Mouse (Mus musculus) adrenal gland, postnatal 14 days (tissue): ENCODE results near the gene Klf3. TPM values are rescaled to one million over a fixed set of nuclear protein-coding genes. Genes with fewer than 3 reads are reported as not detected.

ENCODE experiments used
- DNase-seq: peaks from one replicate; pipeline ENCODE4 v3.0.0; 2021; ENCODE audit warnings: mixed read lengths
- long read RNA-seq, 2 experiments: library from polyadenylated mRNA; stranded (forward); transcript quantifications; one replicate each; pipeline ENCODE4 v2.0.0; 2021
- total RNA-seq: library from RNA; stranded (reverse); gene quantifications from 2 replicates; pipeline ENCODE4 v1.2.3, GENCODE M21; 2021

The Klf3 gene
- total RNA-seq, result 73.5 and 74.1 TPM in 2 replicates
- long read RNA-seq, experiment 1, full-length matches to known transcripts, result 7 of 15 reads
- long read RNA-seq, experiment 1, partial matches to known transcripts, result 2 of 15 reads
- long read RNA-seq, experiment 1, other reads (novel, unspliced or antisense), result 6 of 15 reads
- long read RNA-seq, experiment 2, full-length matches to known transcripts, result 12 of 26 reads
- long read RNA-seq, experiment 2, partial matches to known transcripts, result 7 of 26 reads
- long read RNA-seq, experiment 2, other reads (novel, unspliced or antisense), result 7 of 26 reads

DNA sequence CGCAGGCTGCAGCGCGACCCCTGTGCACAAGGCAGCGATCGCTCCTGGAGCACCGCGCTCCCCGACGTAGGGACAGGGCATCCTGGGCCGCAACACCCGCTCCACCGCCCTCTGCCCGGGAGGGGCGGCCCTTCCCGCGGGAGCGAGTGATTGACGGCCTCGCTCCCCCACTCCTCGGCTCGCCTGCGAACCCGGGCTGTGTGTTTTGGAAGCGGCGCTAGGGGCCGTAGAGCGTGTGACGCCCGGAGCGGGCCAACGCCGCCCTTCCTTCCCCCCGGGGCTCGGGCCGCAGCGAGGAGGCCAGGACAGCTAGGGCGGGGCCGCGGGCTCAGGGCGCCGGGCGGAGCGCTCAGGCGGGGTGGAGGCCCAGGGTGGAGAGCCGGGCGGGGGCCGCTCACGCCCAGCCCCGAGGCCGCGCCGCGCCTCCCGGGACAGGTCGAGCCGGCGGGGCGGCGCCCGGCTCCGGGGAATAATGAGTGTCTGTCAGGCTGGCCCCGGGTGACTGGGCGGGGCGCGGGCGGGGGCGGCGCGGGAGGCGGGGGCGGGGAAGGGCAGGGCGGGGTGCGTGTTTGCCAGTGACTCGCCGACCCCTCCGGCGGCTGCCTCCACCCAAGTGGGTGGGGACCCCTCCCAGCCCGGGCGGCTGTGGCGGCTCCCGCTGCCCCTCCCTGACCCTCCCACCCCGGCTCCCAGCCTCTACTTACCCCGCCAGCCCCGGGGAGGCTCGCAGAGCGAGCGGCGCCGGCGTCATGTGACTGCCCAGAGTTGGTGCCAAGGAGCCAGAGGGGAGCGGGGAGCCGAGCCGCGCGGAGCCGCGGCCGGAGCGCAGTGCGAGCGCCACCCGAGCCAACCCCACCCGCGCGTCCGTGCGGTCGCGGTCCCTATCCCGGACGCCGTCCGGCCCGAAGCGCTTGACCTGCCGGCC lies at the start of gene Klf3:
Gene Klf3 (plus strand): TSS at position 594 of the 925 bp plus-strand sequence.
- peak; percentile 98 for DNase-seq

DNA sequence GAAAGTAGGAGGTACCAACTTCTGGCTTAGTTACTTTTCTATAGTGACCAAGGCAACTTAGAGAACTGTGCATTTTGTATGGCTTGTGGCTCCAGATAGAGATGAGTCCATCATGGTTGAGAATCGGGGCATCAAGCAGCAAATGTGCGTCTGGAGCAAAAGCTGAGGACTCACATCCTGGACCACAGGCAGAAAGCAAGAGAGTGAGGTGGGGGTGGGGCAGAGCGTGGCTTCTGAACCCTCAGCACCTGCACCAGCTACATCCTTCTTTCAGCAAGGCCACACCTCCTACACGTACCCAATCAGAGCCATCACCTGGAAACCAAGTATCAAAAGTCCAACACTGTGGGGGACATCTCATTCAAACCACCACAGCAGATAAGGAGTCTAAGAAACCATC lies 40.9 kb upstream of the Klf3 start:
- DNase-seq, result no peak

DNA sequence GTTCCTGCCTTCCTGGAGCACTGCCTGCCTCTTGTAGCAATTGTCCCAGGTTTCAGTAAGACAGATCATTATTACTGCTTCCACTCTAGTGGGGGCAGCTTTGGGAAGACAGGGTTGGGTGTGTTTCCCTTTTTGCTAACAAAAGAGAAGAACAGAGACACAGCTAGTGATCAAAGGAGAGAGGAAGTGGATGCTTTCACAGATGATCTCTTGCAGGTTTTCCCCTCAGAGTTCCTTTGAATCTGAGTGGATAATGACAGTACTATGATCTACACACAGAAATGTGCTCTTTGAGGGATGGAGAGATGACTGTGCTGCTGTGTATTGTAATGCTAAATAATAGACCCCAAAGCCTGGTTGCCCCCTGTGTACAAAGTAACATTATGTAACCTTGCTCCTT lies 38.7 kb upstream of the Klf3 start:
- no peak for DNase-seq

DNA sequence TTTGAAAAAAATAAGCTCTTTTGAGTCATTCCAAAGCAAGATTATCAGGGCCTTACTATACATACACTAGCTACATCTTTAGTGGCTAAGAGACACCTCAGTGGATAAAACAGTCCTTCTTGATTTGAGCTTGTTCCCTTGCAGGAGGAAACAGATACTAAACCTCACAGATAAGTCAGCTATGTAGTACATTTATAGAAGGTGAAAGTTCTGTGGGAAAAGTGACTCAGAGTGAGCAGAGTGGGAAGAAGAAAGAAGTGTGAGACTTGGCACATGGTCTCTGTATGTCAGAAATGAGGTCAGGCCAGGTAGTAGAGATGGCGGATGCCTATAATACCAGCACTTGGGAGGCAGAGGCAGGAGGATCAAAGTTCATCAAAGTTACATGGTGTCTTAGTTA lies 37.4 kb upstream of the Klf3 start:
- DNase-seq, result no peak

DNA sequence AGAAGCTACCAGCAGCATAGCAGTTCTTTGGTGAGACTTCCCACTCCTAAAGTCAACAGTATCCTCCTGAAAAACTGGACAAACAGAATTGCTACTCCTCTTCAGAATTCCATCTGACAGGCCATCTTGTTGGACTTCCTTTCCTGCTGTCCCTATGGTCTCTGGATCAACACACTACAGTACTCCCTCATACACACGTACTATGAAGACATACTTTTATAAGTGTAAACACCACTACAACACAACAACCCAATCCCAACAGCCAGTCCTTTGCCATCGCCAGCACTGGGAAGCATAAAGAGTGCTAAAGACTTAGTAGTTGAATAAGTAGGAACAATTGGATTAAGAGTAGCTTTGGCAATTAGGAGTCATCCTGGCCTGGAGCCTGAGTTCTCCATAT lies 36.6 kb upstream of the Klf3 start:
- DNase-seq, result no peak

DNA sequence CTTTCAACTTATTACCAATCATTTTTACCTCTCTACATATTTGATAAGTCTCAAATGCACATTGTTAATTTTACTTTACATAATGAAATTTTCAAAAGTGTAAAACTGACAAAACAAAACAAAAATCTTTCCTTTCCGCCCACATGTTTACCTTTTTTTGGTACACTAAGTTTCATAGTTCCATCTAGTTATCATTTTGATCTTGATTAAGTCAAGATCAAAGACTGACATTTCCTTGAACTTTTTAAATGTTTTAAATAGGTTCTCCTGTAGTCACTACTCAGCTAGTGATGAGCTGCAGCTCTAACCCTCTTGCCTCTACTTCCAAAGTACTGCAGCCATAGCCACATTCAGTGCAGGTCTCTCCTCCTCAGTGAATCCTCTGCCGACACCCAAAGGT lies 31.6 kb upstream of the Klf3 start:
- DNase-seq, result no peak

DNA sequence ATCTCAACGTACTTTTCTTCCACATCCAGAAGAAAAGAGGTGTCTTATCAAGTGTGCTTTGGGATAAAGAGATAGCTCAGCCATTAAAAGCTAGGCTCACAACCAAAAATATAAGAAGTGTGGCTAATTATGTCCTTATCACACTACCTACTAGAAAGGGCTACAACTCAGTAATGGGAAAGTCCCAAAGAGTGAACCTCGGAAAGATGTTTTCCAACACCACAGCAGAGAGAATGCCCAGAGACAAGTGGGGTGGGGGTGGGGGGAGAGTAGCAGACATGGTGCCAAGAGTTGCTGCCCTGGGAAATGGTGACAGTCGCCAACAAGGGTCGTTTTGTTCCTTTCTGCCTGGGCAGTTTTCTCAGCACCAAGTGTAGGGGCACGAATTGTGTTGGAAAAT lies 25.0 kb upstream of the Klf3 start:
- no peak for DNase-seq

DNA sequence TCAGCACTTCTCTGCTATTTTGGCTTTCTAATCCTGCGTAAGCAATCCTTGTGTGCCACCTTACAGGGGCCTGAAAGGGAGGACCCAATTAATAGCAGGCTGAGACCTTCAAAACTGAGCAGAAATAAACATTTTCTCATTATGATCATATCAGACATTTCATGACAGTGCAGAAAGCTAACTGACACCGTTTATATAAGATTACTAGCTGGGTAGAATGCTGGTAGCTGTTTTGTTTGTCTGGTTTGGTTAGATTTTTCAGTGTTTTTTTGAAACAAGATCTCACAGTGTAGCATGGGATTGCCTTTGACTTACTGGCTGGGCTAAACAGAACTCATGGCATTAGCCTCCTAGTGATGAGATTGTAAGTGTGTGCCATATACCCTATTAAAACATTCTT lies 23.9 kb upstream of the Klf3 start:
- DNase-seq, result no peak

DNA sequence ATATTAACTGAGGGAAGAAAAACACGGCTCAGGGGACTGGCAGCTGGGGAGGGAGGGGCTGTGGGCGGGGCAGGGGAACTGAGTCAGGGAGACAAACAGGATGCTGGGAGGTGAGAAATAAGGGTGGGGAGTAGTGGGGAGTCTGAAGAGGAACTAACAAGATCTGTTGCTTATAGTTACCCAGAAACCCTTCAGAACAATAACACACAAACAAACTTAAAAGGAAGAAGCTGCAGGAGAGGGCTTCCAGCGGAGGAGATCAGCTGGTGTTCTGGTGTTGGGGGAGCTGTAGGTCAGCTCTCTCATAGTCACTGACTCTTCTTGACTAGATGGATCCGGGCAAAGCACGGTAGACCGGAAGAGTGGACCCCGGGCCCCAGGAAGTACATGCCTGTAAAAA lies 22.4 kb upstream of the Klf3 start:
- DNase-seq, result no peak

DNA sequence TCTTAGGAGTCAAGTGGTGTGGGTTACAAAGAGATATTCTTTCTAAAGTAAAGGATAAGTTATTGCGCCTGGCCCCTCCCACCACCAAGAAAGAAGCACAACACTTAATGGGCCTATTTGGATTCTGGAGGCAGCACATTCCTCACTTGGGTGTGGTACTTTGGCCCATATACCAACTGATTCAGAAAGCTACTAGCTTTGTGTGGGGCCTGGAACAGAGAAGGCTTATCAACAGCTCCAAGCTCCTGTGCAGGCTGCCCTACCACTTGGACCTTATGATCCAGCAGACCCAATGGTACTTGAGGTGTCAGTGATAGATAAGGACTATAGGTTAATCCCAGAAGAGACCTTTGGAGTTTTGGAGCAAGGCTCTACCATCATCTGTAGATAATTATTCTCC lies 15.0 kb upstream of the Klf3 start:
- DNase-seq, result no peak

DNA sequence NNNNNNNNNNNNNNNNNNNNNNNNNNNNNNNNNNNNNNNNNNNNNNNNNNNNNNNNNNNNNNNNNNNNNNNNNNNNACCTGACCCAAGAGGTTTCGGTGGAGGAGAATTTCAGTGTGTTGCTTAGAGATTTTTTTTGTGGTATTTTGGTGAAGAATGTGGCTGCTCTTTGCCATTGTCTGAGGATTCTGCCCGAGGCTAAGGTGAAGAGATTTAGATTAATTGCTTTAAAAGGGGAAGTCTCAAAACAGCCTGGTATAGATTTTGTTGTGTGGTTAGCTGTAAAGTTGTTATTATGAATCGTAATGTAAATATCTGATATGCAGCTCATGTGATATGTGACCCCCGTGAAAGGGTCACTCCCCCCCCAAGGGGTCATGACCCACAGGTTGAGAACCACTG lies 5.0 kb upstream of the Klf3 start:
- DNase-seq, result no peak

DNA sequence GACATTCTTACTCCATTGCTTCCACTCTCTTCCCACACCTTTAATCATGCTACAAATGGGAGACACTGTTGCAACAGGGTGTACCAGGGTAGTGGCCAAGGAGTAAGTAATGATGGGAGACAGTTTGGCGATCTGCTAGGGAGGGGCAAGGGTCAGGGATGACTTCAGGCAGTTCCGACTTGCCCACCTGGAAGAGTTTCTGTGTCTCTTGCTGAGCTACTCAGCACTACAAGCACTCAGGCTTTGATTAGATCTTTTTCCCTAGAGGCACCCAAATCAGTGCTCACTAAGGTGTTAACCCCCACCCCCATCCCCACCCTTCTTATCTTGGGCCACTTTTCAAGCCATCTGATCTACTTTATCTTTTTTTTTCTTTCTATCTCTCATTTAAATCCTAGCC lies 1.6 kb upstream of the Klf3 start:
- DNase-seq, result no peak

DNA sequence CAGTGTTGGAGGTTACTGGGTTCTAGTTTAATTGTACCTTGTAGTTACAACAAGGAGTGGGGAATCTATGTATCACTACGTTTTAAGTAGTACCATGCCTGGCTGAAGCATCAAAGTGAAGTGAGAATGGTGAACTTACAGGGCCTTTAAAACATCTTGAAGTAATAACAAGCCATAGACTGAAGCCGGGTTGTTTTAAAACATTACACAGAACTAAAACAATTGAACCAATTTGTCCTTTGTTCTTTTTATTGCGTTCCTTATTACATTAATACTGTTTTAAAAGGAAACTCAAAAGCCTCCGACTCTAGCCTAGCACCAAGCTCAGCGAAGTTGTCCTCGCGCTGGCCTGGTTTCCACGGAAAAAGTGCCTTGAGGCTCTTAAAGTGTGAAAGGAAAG lies 1.0 kb upstream of the Klf3 start:
- DNase-seq, result no peak

DNA sequence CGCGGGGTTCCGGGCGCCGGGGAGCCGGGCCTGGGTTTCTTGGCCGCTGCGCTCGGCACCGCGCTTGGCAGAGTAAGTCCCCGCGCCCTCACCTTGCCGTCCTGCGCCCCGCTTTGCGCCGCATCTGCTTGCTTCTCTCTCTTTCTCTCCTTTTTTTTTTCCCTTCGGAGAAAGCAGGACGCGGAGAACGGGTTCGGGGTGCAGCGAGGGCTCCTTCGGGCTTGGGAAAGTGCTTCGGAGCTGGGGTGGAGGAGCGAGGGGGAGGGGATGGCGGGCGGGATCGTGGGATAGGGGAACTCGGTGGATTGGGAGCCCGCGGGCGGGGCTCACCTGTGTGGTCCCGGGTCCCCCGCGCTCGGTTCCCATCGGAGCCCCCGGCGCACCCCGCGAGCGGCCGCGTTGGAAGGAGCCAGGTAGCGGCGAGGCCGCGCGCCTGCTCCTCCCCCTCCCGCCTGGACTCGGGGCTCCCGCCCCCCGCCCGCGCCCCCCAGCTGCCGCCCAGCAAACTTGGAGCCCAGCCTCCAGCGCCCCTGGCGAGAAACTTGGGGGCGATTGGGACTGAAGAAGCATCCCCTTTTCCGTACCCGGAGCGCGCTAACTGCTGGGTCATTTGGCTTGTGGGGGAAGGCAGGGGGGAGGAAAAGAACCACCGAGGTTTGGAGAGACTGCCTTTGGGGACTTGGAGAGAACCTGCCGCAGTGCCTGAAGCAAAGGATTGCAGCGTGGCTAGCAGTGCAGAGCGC lies 703 bp downstream of the Klf3 start:
- peak; percentile 72 for DNase-seq

DNA sequence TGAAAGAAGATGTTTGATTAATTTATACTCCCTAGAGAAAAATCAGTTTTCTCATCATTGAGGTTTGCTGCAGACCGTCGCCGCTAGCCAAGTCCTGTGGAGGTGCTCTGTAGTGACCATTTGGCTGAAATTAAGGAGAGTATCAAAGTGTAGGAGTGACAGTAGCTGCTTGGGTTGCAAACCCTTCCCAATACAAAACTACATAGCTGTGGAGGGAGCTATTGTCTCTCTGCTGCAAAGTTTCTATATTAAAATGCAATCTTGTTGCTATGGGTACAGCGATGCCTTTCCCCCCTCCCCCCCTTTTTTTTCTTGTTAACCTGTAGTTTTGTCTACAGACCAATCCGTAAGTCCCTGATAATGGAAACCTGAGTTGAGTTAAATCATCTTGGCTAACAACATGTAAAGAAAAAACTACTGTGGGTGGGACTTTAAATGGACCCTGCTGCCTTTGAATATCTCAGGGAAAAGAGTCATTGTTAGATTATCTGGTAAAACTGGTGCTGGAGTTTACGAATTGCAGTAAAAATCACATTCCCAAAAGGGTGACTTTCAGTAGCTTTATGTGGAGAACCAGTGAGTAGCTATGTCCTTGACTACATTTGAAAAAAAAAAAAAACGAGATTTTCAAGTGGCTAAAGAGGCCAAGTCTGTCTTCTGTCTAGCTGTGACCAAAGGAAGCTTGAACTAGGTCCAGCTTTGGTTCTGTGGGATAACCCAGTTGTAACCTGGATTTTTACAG lies 2.1 kb downstream of the Klf3 start:
- DNase-seq, result no peak

DNA sequence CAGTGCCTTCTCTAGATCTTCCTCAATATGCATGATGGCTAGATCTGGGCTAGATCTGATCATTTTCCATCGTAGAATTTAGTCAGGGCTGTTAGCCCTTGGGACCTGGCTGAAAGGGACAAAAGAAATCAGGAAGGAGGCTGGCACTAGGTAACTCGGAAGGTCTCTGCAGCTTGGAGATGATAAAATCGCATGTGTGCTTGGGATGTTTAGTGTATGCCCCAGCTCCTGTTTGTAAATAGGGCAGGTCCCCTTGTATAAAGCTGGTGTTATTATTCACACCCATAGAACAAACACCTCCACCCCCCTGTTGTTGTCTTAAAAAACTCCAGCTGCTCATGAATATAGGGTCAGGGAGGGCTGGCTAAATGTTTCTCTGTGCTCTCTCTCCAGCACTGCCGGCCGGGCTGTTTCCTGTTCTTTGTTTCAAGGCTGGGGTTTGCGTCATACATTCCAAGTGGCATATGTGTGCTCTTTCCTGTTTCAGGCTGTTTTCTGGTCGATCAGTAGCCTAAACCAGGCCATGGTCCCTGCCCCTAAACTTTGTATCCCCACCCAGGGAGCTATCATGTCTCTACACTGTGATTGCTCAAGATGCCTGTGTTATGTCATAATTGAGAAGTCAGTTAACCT lies 2.8 kb downstream of the Klf3 start:
- DNase-seq, result peak; percentile 86

DNA sequence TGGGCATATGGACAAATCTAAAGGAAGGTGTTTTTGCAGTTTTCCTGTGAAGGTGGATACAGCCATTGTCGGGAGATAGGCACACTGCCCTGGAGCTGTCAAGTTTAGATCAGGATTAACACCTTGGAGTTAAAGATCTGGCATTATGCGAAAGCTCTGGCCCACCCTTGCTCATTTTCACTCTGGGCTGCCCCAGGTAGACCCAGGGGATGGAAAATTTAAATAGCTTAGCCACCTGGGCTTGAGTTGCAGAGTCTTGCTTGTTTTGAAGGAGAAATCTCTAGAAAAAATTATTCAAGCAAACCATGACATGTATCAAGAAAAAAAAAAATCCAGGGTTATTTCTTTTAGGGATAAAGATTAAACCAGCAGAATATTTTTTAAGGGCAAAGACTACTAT lies 3.4 kb downstream of the Klf3 start:
- no peak for DNase-seq

DNA sequence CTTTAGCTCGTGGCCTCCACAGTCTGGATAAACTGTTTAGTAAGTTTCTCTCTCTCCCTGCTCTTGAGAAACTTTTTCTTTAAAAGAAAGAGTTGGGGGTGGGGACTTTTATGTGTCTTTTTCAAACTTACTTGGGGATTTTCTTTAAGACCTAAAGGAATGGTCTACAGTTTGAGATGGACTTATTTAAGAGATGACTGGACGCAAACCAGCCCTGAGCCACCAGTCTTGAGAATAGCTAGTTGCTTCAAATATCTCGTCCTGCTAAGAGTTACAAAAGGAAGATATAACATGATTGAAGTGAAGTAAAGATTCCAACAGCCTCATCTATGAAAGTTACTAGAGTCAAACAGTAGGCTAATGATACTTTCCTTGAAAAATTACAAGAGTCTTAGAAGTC lies 4.0 kb downstream of the Klf3 start:
- no peak for DNase-seq

DNA sequence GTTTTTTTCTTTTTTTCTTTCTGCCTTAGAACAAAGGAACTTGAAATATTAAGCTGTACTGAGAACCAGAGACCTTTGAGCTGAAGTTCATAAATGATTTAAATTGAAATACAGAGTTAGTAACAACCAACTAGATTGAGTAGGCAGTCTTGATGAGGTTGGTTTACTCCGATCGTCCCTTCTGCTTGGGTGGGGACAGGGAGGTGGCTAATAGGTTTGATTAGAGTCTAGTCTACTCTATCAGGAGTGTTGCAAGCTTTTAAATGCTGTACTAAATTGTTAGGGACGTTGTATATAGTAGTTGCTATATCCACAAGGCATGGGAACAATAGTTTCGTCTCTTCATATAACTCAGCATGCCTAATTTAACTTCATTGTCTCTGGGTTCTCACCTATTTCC lies 4.4 kb downstream of the Klf3 start:
- DNase-seq, result no peak

DNA sequence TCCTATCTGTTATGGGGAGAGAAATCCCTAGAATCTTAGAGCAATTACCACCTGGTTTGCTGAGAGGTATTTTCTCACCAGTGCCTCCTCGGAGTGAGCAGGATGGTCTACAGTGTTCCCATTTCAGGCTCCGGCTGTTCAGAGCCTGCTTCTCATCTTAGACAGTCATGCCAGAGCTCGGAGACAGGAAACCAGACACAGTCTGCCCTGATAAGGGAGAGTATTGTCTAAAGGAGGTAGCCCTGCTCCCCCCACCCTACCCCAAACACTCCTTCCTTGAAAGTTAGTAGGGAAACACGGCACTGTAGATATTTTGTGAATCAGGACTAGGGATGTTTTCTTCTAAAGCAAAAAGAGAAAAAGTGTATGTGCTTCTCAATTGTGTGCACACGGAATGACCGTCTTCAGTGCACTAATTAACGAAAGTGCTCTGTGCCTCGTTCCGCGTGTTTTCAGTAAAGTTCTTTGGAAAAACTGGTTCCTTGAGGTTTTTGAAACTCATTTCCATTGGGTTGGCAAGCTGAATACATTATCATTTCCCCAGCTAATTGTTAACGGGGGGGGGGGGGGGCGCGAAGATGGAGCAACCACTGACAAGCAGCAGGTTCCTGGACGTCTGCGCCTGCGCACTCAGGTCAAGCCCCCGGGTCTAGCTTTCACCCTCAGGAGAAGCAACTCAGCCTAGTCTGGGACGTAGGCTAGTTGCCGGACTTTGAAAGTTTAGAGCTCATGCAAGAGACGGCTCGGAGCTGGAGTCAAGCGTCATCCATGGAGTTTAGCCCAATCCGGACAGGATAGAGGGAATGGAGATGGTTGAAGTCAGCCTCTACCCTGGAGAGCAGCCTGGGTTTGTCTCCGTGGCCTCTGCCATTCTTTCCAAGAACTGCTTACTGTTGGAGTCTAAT lies 5.2 kb downstream of the Klf3 start:
- DNase-seq, result peak; percentile 43

DNA sequence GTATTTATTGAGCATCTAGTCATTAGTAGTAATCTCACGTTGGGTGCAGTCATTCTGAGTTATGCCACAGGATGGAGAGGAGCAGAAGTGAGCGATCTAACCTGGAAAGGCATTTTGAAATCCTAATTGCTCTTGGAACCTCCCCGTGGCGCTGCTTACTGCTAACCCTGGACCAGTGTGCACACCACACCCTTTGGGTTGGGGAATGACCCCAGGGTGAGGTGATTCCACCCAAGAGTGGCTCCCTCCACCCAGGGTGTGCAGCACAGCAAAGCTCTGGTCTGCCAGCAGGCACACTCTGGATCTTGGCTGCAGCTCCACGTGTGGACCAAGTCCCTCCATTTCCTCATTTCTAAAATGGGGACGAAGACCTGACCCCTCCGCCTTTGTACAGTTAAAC lies 6.1 kb downstream of the Klf3 start:
- DNase-seq, result peak; percentile 27
